Mouse (Mus musculus): ENCODE measurements around the gene 1700025G04Rik.

1700025G04Rik gene

DNA sequence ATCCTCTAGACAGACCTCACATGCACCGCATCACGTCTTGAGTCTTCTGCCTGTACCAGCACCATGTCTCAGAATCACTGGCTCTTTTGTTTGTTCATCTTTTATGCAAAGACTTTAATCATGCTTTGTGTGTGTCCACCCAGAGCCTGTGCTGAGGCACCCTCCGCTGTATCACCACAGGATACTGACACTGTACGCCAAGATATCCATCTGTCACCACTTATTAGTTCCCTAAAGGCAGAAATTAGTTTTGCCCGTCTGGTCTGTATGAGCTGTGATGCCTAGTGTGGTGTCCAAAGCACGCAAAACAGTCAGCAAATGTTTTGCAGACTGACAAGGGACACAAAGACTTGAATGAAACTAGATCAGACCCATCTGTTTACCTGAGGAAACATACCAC, 95.7 kb downstream of the 1700025G04Rik start:
- in situ Hi-C loops (cut with MboI): no loop called here

GRCm38 (mm10) chr1:151991505-151991904, 98.4 kb downstream of the 1700025G04Rik start:
- in situ Hi-C loops (cut with MboI): no loop called here

DNA sequence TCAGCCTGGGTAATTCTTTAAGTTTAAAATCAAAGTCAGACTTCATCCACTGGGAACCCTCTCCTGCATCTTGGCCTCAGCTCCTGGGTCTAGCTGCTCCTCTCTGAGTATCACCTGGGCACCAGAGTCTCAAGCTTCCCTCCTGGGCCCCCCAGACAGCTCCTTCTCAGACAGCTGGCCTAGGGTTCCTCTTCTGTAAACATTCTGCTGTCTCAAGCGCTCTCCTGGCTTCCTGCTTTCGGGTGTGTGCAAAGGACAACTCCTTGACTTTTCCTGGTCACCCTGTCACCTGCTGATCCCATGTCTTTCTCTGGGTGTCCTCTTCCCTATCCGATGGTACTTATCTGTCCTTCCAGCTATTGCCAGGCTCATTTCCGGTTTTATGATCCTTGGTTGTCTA, 99.3 kb downstream of the 1700025G04Rik start:
- in situ Hi-C loops (cut with MboI): no loop called here

DNA sequence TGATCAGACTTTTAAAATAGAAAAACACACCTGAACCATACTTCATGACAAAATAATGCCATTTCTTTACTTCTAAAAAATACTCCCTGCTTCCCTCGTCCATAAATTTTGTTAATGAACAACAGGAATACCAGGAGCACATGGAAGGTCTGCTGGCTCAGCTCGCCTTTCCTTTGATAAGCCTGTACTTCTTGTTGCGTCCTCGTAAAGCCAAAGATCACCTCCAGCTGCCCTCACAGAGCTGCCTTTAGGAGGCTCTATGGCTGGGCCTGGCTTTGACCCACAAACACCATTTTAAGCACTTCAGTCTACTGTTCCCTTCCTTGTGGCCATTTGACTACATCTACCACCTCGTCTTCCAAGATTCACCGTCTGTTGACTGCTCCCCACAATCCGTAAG, 101.2 kb downstream of the 1700025G04Rik start:
- in situ Hi-C loops (cut with MboI): no loop called here

DNA sequence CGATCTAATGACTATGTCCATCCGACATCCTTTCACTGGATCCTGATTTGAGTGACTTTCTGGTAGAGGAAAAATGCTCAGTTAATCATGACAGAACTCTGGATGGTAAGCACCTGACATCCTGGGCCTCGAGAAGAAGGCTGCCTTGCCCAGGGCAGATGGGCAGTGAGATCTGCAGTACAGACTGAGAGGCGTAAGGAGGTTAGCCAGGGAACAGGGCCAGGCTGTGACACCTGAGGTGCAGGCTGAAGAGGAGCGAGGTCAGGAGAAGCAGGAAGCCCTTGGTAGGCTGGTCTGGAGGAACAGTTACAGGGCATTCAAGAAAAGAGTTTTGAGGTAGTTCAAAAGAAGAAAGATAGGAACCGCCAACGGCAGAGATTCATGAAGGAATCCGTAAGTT, 101.9 kb downstream of the 1700025G04Rik start:
- in situ Hi-C loops (cut with MboI): no loop called here

- in situ Hi-C loops (cut with MboI): no loop called here
Observed at GRCm38 (mm10) chr1:151986024-151986778, 103.7 kb downstream of the 1700025G04Rik start.

GRCm38 (mm10) chr1:151985056-151985455, 104.9 kb downstream of the 1700025G04Rik start:
- in situ Hi-C loops (cut with MboI): no loop called here

DNA sequence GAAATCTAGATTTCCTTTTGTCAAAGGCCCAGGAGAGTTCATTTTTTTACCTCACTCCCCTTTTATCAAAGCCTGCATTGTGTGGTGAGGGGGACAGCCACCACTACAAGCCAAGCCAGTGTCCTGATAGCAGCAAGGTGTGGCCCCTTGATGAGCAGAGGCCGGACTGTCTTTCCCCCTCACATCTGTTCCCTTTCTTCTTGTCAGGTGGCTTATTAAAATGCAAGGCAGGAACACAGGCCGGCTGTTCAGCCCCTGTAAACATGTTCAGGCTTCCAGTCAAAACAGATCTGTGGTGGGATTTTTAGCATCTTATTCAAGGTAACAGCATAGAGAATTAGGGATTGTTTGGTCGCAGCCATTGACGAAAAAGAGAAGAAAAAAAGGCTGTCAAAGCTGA, 105.9 kb downstream of the 1700025G04Rik start:
- in situ Hi-C loops (cut with MboI): no loop called here

DNA sequence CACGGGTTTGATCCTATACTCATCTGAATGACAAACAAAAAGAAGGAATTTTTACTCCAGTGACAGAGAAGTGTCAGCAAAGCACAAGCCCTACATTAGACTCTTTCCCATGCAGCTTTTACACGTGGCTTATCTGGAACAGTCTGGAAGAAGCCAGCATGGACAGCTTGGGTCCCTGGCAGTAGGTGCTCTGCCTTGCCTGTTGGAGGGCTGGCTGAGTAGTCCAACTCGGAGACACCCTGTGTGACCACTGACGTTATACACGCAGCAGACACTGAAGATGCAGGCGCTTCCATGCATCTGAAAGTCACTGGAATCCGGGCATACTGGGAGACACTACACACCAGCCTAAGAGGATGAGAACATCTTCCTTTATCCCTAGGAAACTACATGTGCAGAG, 109.4 kb downstream of the 1700025G04Rik start:
- in situ Hi-C loops (cut with MboI): no loop called here

DNA sequence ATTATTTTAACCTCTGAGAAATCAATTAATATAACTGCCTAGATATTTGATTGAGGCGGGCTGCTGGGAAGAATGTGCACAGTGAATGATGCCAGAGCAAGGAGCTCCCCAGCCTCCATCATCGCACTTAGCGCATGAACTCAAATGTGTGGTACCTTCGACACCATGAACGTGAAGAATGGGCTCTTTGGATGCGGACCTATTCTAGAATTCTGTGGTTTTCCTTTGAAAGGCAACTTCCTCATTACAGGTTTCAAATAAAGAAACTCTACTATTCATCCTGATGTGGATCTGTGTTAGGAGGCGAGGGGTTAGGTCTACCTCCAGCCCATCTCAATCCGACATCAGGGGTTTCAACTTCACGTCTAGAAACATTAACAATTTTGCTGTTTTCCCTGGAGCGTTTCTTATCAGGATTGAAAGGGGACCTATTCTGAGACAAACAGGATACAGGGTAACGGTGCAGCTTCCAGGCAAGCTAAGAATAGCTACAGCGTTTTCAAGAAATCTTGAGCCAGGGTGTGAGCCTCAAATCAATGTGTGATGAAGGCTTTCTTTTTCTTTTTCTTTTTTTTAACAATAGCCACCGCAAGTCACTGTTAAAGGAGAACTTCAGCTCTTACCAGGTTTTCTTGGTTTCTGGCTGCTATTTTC, 110.0 kb downstream of the 1700025G04Rik start:
- in situ Hi-C loops (cut with MboI): no loop called here

DNA sequence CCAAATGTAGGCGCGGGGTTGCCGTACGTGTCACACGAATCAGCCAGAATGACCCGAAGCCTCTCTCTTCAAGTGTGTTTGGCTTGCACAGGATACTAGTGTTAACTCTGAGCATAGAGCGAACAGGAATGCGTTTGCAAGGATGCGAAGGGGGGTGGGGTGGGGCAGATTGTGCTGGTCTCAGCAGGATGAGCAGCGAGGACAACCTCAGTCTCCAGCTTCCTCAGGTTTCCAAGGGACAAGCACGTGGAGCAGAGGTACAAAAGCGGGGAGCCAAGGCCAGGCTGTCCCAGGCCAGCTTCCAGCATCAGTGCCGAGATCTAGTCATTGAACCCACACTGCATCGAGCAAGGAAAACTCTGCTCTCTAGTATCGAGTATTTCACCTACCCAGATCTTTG, 111.2 kb downstream of the 1700025G04Rik start:
- in situ Hi-C loops (cut with MboI): no loop called here

GRCm38 (mm10) chr1:151977596-151977995, 112.3 kb downstream of the 1700025G04Rik start:
- in situ Hi-C loops (cut with MboI): no loop called here

GRCm38 (mm10) chr1:151976850-151977249, 113.1 kb downstream of the 1700025G04Rik start:
- in situ Hi-C loops (cut with MboI): no loop called here

GRCm38 (mm10) chr1:151975418-151976379, 114.2 kb downstream of the 1700025G04Rik start:
- in situ Hi-C loops (cut with MboI): no loop called here

- in situ Hi-C loops (cut with MboI): no loop called here
Observed at GRCm38 (mm10) chr1:151974887-151975286, 115.0 kb downstream of the 1700025G04Rik start.

DNA sequence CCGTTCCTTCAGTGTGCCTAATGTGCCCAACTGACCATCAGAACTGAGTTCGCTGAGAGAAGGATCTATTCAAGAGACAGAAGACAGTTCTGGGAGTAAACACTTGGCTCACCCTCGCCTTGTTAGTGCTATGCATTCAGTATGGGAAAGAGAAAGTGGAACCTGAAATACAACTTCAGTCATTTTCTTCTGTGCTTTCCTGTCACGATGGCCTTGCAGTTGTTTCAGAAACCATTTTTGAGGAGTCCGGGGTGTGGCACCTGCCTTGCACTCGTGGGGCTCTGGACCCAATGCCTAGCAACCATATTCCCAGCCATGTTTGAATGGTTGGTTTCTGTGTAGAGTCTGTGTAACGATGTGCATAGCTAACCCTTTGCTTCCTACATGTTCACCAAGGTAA, 115.5 kb downstream of the 1700025G04Rik start:
- in situ Hi-C loops (cut with MboI): no loop called here

- in situ Hi-C loops (cut with MboI): no loop called here
Observed at GRCm38 (mm10) chr1:151973110-151973700, 116.7 kb downstream of the 1700025G04Rik start.

- in situ Hi-C loops (cut with MboI): no loop called here
Observed at GRCm38 (mm10) chr1:151971581-151971980, 118.3 kb downstream of the 1700025G04Rik start.

DNA sequence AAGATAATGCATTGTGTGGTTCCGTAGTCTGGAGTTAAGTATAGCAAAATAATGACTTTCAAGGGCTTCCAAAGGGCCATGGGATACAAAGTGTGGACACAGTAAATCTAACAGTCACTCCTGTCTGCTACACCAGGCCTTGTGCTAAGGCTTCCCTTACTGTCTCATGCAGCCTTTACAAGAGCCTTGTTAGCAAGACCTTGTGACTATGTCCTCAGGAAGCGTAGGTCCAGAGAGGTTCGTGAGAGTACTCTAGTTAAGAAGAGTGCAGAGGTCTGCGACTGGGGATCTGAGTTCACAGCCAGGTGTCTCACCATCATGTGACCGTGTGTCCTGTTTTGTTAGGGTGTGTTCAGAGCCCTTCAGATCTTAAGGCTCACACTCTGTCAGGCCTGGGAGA, 121.8 kb downstream of the 1700025G04Rik start:
- in situ Hi-C loops (cut with MboI): no loop called here

- in situ Hi-C loops (cut with MboI): no loop called here
Observed at GRCm38 (mm10) chr1:151964811-151965210, 125.1 kb downstream of the 1700025G04Rik start.

DNA sequence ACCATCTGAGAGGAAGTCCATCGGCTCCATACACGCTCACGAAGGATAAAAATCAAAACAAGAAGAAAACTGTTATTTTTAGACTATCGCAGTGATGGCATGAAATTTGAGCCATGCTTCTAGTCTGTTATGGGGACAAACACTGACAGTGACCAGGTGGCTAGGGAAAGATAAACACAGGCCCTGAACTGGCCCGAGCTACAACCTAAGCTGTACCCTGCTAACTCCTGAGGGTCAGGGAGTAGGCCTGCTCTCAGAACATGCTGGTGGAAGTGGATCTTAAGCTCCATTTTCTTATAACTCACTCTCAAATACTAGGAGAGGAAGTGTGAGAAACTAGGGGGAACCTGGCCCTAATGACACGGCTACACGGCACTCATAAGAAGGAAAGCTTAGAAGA, 126.7 kb downstream of the 1700025G04Rik start:
- in situ Hi-C loops (cut with MboI): no loop called here

DNA sequence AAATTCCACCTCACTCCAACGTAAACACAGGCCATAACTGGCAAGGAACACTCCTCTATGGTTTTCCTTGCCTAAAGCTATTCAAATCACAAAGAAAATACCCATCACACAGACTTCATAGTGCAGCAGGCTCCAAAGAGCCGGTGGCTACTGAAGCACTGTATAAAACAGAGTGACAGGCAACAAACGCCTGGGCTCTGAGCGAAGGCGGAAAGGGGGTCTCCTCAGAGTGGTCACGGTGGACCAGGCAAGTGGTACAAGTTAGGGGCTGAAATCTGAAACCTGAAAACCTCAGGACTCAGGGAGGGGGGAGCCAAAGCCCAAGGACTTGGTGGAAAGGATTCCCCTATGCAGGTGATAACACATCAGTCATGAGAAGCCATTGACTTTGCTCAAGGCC, 127.8 kb downstream of the 1700025G04Rik start:
- in situ Hi-C loops (cut with MboI): no loop called here
